Mouse (Mus musculus) G1E-ER4 (cell line): ENCODE results near the gene Filip1. TPM values are rescaled to one million over a fixed set of nuclear protein-coding genes. Genes with fewer than 3 reads are reported as not detected.
A peak's percentile ranks its signal among the peaks of the same experiment; 100 is the strongest.

ENCODE experiments used
- GATA1 ChIP-seq: IDR thresholded peaks from one replicate; pipeline ENCODE4 v1.8.0; 2012; ENCODE audit warnings: low read length, inconsistent platforms
- polyA plus RNA-seq: library from polyadenylated mRNA; stranded (reverse); fragments of >175 nt; gene quantifications from 2 replicates; pipeline ENCODE4 v1.2.3, GENCODE M21; 2012

Gene Filip1
- polyA plus RNA-seq, result not detected in 2 replicates

DNA sequence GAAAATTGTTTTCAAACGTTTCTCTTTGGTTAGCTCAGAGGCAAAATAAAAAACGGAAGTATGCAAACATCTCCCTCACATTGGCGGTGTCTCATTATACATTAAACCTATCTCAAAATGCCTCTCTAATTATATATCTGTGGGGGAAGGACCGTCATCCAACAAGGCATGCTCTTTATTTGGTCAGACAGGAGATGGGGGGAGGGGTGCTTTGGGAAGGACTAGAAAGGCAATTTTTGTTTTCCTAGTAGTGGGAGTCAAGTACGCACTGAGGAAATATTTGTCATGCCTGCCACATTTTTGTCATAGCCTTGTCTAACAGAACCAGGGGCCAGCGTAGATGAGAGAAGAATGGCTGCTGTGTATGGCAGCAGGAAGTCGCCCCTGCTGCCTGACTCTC lies at the start of gene Filip1:
Gene Filip1 (minus strand): TSS at position 101 of the 400 bp plus-strand sequence.
- TF ChIP-seq GATA1, result no peak

- peak; percentile 82 for TF ChIP-seq GATA1
Observed at GRCm38 (mm10) chr9:80057690-80058089, 45.0 kb upstream of the Filip1 start.

DNA sequence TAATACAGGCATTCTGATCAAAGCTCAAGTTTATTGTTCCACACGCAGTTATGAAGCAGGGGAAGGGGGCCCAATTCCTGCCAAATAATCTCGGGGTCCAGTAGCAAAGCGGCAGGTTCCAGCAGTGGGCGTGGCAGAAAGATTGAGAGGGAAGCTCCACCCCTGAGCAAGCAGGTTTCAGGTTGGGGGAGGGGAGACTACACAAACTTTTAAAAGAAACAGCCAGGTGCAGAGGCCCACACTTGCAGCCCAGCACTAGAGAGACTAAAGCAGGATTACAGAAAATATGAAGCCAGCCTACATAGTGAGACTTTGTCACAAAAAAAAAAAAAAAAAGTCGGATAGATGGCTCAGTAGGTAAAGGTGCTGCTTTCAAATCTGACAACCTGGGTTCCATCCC lies 40.3 kb upstream of the Filip1 start:
- TF ChIP-seq GATA1, result no peak

DNA sequence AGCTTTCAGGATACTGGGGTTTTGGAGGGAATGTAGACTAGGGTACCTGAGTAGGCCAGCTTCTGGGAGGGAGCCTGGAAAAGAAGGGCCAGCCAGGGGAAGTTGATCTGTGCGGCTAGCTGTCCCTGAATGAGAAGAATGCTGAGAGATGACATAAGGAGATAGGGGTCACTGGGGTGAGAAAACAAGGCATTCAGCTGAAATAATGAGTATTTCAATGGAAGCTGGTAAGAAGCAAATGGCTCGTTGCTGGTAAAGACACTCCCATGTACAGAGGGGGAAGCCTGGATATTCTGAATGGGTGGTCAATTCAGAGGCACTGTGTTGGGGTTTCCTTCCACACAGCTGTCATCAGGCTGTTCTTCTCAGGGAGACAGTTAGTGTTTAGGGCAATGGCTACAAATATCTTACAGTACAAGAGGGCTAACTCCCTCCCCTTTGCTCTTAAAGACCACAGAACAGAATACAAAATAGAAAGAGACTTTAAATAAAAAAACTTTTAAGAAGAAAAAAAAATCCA lies 26.7 kb upstream of the Filip1 start:
- TF ChIP-seq GATA1, result no peak

DNA sequence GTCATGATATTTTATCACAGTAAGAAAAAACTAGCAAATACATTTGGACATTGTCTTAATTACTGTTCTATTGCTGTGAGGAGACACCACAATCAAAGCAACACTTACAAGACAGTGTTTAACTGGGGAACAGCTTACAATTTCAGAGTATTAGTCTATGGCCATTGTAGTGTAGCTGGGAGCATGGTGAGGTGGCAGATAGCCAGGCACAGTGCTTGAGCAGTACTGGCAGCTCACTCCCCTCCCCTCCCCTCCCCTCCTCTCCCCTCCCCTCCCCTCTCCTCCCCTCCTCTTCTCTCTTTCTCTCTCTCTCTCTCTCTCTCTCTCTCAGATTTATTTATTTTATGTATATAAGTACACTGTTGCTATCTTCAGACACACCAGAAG lies 25.3 kb upstream of the Filip1 start:
- TF ChIP-seq GATA1, result no peak

DNA sequence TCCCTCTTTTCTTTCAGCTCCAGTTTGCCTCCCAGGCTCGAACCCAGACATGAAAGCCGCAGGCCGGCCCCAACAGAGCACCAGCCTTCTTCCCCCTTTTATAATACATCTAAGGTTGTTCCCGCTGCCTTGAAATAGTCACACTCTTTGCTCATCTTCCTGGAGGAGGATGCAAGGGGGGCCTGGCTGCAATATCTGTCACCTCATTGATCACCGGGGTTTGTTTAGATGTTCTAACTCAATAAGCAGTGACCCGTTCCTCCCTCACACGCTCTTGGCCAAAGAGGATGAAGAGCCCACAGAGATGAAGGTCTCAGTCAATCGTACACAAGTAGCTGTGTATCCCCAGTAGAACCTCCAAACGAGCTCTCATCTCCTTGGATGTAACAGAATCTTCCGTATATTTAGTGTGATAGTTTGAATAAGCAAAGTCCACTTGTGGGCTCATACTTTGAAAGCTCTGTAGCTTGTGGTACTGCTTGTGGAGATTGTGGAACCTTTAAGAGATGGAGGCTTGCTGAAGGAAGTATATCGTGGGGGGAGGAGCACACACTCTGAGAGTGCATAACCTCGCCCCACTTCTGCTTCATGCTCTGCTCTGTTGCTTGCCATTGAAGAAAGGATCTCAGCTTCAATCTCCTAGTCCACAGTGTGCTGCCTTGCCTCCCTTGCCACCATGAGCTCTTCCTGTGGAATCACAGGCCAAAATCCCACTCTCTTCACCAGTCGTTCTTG lies 24.8 kb upstream of the Filip1 start:
- no peak for TF ChIP-seq GATA1

DNA sequence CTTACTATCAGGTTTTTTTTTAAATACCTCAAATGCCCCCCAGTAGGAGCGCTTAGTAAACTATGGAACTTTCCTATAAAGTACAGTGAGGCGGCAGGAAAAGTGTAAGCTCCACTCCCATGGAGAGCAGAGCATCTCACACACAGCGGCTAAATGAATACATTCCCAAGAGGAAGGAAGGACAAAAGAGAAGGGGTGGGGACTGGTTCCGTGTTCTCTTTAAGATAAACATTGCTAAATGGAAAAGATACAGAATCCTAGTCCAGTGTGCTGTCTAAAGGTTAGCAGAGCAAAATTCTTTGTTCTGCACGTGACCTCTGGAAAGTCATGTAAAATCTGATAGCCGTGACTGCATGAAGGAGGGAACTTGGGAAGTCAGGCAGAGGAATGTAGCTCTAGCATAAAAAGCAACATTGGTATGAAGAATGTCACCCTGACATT lies 13.9 kb upstream of the Filip1 start:
- no peak for TF ChIP-seq GATA1

GRCm38 (mm10) chr9:80026017-80026416 lies 13.4 kb upstream of the Filip1 start:
- no peak for TF ChIP-seq GATA1

DNA sequence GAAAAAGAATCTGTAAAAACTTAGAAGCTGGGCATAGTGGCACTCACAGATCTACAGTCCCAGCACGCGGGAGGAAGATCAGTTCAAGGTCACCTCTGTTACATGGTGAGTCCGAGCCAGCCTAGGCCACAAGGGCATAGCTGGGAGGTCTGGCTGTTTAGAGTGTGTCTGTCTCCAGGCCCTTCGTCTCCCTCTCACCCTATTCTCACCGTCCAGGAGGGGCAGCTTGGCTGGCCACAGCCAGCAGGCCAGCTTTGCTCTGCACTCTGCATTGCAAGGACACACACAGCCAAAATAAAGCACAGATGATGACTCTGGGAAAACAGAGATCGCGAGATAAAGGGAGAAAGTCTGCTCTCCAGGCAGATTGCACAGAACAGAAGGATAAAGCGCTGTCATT lies 10.2 kb upstream of the Filip1 start:
- no peak for TF ChIP-seq GATA1

DNA sequence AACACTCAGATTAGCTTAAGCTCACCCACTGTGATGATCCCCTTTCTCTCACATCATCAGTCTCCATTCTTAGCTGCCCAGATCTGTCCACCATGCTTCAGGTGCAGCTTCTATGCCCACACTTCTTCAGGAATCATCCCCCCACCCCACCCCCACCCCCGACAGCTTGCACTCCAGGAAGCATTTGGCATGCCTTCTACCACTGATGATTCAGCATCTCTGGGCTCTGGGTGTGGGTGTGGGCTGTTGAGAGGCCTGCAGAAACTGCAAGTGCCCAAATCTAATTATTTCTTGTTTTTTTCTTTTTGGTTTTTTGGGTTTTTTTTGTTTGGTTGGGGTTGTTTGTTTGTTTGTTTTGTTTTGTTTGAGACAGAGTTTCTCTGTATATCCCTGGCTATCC lies 9.0 kb upstream of the Filip1 start:
- TF ChIP-seq GATA1, result no peak

DNA sequence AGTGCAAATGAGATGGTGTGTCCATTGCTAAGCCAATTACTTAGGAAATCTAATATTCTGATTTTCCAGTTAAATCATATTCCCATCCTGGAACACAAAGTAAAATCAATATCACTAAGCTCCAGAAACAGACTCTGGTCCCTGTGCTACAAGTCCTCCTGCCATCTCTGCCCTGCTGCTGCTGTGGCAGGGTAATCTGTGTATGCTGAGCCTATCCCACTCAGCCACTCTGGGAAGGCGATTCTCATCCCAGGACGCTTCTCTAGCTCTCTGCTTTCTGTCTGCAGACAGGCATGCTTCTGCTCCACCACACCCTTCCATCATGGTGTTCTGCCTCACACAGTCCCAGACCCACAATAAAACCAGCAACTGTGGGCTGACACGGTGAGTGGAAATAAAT lies 7.8 kb upstream of the Filip1 start:
- TF ChIP-seq GATA1, result no peak

DNA sequence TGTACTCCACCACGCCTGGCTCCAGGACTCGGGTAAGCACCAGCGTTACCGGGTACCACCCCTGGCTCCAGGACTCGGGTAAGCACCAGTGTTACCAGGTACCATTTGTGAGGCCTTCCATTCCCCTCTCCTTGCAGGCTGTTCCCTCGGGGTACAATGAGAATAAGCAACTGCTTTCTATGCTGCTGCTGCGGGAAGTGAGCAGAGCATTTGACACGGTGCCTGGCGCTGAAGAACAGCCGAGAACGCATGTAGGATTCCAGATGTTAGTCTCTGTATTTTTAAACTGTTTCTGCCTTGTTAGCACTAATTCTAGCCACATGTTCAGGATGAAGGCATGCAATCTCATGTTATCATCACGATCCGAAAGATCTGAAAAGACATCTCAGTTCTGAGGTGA lies 635 bp downstream of the Filip1 start:
- no peak for TF ChIP-seq GATA1

DNA sequence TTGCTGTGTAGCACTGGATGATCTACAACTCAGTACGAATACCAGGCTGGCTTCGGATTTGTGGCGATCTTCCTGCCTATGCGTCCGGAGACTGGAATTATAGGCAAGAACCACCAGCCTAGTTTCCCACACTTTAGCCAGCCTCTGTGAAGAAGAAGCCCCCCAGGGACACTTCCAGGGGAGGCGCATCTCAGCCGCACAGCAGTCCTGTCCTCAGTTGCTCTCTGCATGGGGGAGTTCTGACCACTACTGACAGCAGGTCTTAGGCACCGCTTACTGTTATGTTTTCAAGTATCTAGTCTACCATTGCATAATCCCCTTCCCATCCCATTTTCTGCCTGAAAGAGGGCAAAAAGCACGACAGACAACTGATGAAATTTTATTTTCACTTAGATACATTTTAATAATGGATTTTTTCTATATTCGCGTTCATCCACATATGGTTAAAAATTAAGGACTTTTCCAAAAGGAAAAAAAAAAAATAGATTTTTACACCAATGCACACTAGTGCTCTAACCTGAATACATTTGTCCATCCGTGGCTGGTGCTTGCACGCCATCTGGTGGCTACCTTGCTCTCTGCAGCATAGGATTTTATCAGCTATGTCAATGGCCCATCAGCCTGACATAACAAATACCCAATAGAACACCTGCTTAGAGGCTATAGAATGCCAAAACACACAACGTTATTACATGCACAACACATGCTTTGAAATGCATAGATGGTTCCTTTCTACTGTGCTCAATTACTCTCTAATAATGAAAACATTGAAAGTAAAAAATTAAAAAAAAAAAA lies 10.1 kb downstream of the Filip1 start:
- no peak for TF ChIP-seq GATA1

DNA sequence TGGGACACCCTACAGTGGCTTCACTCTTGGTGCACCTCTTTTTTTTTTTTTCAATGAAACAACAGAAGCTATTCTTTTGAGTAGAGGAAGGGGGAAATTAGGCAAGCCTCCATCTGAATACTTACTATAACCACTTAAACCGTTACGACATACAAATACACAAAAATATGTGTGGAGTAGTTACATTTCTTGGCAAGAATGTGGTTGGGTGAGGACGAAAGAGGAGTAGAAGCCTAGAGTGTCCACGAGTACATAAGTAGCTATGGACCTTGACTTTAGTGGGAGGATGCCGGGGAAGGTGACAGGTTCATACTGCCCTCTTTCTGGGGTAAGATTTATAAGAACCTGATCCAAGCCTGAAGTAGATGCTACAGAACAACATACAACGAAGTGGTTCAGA lies 15.4 kb downstream of the Filip1 start:
- TF ChIP-seq GATA1, result no peak

DNA sequence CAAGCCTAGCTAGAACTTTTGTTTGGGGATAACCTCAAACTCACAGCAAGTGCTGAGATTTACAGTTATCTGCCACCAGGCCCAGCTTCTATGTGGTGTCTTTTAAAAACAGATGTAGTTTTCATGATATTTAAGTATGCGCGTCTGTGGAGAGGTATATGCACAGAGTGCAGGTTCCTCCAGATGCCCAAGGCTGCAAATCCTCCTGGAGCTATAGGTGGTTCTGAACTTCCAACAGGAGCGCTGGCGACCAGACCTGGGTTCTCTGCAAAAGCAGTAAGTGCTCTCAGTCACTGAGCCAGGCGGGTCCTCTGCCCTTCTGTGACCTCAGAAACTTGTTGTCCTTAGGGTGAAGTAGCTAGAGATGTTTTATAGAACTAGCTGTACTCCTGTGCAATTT lies 18.4 kb downstream of the Filip1 start:
- TF ChIP-seq GATA1, result no peak

GRCm38 (mm10) chr9:79993066-79993465 lies 19.6 kb downstream of the Filip1 start:
- TF ChIP-seq GATA1, result no peak

- TF ChIP-seq GATA1, result no peak
Observed at GRCm38 (mm10) chr9:79990456-79991017, 22.1 kb downstream of the Filip1 start.
